Mouse (Mus musculus) CH12F3 (cell line): ENCODE measurements around the gene G530012D18Rik.
"Not testable (repeated sequence)": the region's sequence is repeated elsewhere in the genome, so short reads cannot be mapped to it uniquely, and the experiment has no call there.

Source experiments
- in situ Hi-C: fragments of 300-500 bp; cut with MboI; formaldehyde crosslinking; loops from 2 replicates; pipeline ENCODE4 v1.14.3; 2020; ENCODE audit warnings: low sequenced_read_pairs

Gene G530012D18Rik

DNA sequence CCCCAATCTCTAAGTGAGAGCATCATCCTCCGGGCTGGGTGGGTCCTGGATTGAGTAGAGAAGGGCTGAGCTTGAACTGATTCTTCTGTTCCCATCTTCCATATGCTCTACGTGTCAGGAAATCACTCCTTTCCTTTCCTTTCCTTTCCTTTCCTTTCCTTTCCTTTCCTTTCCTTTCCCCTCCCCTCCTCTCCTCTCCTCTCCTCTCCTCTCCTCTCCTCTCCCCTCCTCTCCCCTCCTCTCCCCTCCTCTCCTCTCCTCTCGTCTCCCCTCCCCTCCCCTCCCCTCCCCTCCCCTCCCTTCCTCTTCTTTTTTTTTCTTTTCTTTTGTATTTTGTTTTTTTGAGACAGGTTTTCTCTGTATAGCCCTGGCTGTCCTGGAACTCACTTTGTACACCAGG is at the start of gene G530012D18Rik:
G530012D18Rik (plus strand) TSS at position 301 of the 400 bp plus-strand sequence.
- in situ Hi-C loops = loop anchor here (25.0 kb wide), 1 partner anchor 137 kb away; no protein-coding TSS in a partner anchor

DNA sequence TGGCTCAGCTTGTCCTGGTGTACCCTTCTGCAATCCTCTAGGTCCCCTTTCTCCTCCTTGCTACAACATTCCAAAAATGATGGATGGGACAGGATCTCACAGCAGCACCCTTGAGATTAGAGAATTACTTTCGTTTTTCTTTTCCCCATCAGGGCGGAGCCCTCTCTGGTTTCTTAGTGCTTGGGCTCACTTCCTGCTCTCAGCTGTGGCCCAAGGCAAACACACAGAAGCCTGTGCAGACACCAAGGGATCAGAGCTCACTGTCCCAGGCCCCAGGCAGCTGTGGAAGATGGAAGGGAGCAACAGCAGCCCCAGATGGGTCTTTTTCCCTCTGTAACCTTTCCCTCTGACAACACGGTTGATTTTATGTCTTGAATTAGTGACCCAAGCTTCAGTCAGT is 49.1 kb upstream of the G530012D18Rik start:
- in situ Hi-C loops = not testable (repeated sequence)

DNA sequence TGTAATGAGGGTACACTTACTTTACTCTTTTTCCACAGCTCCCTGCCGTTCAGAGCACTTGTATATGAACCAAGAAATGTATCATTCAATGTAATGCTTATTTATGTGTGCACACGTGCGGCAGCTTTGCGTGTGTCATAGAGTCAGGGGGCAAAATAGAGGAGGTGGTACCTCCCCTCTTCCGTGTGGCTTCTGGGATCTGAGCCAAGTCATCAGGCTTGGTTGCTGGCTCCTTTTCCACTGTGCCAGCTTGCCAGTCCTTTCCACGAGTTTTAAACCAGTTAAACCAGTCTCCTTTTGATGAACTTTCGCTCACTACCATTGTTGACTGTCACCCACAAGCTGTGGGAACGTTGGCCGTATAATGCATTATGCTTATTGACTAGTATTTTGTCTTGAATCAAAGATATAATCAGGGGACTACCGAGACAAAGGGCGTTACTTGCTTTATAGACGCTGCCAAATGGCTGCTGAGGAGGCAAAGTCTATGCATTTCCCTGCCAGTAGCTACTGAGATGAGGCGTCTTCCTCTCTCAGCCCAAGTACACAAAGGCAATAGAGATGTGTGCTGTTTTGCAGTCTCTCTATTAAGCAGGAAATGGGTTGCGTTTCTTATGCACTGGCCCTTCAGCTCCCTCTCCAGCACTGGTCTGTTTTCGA is 46.9 kb upstream of the G530012D18Rik start:
- in situ Hi-C loops = not testable (repeated sequence)

DNA sequence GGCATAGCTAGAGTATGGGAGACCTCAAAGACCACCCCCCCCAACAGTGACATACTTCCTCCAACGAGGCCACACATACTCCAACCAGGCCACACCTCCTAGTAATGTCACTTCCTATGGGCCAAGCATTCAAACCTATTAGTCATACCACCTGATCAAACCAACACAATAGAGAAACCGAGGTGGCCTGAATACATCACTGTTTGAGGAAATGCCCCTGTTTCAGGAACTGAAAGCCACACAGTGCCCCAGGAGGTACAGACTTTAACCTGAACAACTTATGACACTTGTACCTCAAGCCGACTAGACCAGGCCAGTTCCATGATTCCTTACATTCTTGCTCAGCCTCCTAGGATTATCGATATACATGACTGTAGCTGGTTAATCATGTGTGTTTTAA is 31.7 kb upstream of the G530012D18Rik start:
- in situ Hi-C loops = not testable (repeated sequence)

DNA sequence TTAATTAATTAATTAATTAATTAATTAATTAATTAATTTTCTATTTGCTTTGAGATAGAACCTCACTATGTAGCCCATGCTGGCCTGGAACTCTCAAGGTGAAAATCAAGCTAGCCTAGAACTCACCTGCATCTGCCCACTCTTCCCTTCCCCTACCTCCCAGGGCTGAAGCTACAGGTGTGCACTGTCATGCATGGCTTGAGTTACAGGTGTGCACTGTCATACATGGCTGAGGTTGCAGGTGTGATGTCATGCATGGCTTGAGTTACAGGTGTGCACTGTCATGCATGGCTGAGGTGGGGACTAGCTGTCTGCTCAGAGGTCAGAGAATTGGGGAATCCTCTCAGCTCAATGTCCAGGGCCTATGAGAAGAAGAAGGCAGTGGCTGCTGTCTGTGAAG is 29.0 kb upstream of the G530012D18Rik start:
- in situ Hi-C loops = not testable (repeated sequence)

DNA sequence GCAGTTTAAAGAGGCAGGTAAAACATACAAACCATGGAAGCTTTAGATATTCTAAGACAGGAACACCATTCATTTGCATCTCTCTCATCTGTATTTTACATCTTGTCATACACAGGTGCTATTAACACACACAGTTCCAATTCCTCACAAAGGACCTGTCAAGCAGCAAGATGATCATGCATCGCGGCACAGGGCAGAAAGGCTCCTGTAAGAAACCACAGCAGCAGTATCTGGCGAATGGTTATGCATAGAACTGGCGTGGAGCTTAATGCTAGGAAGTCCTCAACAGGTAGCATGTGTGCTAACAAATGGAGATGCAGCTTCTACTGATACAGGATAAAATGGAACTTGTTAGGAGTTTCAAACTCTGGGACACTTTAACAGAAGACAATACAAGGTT is 20.2 kb upstream of the G530012D18Rik start:
- in situ Hi-C loops = not testable (repeated sequence)

DNA sequence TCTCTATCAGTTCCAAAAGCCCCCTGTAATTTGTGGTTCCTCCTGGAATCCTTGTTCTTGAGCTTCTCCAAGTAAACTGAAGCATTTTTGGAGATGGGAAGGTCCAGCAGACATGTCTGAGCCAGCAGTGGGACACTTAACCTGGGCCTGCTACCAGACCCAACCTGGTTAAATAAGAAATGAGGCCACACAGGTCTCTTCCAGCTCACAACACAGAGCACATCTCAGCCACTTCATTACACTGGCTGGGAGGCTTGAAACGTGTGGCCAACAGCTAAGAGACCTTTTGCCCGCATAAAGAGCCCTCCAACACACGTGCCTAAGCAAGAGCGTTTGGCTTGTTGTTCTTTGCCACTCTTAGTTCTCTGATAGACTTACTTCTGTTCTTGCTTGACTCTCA is 1.9 kb upstream of the G530012D18Rik start:
- in situ Hi-C loops = not testable (repeated sequence)

DNA sequence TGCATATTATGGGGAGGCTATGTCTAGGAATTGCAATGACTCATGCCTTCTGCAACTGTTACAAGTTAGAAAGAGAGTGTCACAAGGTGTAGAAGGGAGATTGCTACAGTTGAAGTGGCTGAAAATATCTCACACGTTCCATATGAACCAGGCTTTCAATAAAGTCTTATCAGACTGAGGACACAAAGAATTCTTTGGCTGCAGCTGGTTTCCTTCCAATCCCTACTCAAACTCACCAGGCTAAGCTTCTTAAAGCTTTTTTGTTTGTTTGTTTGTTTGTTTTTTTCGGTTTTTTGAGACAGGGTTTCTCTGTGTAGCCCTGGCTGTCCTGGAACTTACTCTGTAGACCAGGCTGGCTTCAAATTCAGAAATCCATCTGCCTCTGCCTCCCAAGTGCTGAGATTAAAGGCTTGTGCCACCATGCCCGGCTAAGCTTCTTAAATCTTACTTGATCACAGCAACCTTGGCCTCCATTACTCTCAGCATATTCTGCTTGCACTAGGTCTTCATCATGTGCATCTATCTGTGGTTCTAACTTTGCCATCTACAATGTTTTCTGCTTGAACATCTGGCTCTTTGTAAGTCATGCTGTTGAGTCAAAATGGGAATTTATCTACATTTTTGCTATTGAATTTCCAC is 3.0 kb downstream of the G530012D18Rik start:
- in situ Hi-C loops = loop anchor here (25.0 kb wide), 1 partner anchor 134 kb away; no protein-coding TSS in a partner anchor

DNA sequence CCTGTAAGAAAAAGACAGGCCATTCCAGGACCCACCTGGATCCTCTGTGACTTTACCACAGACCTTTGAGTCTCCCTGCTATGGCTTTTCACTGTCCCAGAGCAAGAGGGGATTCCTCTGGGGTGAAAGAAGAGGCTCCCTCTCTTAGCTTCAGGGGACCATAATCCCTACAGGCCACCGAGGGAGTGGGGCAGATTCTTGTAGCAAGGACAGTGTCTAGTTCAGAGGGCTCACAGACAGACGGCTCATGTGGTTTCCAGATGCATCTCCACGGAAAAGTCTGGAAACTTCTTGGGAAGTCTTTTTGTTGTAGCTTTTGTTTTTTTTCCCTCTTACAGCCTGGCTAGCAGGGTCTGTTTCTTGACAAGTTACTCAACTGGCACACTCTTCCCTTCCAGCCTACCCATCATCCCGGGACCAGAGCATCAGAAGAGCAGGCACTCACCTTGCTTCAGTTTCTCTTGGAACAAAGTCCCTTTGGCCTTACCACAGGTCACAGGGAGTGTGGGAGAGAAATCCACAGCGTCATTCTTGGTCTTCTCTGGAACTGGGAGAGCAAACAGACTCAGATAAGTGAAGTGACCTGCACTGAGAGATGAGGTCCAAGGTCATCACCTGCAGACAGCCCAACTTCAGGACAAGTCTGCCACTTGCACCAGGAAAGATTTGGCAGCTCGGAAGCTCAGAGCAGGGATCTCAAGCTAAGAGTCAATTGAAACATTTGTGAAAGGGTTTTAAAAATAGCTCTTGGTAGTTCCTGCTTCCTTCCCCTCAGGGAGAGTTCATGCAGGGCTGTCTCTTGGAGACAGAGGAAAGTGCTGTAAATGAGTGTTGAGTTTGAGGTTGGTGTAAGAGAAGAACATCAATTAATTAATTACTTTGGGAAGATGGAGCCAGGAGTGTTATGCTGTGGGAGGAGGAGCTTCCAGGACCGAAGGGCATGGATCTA is 4.0 kb downstream of the G530012D18Rik start:
- in situ Hi-C loops = loop anchor here (25.0 kb wide), 1 partner anchor 133 kb away; no protein-coding TSS in a partner anchor

DNA sequence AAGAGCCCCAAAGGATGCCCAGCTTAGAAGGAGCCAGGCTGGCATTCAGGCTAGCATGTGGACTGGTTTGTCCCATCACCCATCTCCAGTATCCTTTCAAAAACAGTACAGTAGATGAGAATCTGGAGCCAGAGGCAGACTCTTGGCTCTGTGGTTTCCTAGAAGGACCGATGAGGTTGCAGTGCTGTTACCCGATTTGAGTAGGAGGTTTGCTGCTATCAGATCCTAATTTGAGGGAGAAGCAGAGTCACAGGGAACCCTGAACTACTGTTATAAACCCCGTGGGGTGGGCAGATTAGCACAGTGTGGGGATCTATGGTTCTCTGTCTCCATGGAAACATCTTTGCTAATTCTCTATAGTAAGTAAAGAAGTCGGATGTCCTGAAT is 4.7 kb downstream of the G530012D18Rik start:
- in situ Hi-C loops = loop anchor here (25.0 kb wide), 1 partner anchor 132 kb away; no protein-coding TSS in a partner anchor

DNA sequence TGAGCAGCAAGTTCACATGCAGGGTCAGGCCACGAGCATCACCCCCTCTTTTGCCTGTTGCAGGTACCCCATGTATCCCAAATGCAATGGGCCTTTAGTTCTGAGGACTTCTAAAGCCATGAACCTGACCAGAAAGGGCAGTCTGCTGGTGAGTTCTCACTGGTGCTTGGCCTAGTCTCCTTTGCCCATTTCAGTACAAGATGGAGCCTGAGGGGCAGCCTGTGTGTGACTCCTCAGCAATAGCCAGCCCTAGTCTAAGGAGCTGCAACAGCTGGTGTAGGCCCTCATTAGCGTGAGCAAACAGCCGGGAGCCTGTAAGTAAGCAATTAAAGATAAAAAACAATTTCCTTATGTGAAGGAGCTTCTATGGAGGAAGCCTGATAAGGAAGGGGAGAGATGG is 5.1 kb downstream of the G530012D18Rik start:
- in situ Hi-C loops = loop anchor here (25.0 kb wide), 1 partner anchor 132 kb away; no protein-coding TSS in a partner anchor

DNA sequence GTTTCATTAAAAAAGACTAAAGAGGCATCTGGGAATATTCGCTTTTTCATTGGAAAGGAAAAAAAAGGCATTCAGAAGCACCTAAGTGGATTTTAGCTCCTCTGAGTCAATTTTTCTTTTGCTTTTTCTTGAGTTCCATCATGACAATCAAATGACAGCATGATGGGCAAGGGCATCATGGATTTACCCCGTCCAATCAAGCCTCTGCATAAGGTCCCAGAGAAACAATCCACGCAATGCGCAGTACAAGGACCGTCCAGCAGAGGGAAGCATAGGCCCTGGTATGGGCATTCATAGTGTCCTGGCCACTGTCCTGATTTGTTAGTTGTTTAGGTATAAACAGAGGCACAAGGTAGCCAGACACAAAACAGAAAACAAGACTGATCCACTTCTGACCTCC is 6.0 kb downstream of the G530012D18Rik start:
- in situ Hi-C loops = loop anchor here (25.0 kb wide), 1 partner anchor 131 kb away; no protein-coding TSS in a partner anchor

DNA sequence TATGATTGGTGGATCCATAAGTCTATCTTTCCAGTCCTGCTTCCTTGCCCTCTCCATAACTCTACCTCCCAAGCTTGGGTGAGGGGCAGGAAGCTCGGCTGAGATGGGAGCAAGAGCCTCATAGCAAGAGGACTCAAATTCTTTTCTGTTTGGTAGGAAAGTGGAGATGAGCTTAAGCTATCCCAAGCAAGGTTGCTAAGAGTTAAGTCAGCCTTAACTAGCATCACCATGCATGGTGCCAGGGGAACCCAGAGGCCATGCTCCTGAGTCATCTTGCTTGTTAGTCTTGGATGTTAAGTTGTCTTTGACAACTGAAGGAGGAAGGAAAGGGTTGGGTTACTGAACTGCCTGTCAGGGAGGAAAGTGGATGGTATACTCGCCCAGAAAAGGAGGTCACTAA is 13.2 kb downstream of the G530012D18Rik start:
- in situ Hi-C loops = loop anchor here (25.0 kb wide), 1 partner anchor 124 kb away; no protein-coding TSS in a partner anchor

DNA sequence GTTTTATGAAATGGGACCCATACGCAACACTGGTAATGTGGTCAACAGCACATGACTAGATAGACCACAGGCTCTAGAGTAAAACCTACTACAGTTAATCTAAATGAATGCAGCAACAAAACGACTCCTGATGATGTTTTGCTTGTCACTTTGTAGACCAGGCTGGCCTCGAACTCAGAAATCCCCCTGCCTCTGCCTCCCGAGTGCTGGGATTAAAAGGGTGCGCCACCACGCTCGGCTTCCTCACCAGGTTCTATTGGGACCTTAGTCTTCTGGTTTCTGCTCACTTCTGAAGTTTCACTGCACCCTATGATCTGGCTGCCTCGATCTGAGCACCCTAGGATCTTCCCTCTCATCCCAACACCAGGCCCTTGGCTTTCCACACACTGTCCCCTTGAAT is 17.1 kb downstream of the G530012D18Rik start:
- in situ Hi-C loops = loop anchor here (25.0 kb wide), 1 partner anchor 120 kb away; no protein-coding TSS in a partner anchor

DNA sequence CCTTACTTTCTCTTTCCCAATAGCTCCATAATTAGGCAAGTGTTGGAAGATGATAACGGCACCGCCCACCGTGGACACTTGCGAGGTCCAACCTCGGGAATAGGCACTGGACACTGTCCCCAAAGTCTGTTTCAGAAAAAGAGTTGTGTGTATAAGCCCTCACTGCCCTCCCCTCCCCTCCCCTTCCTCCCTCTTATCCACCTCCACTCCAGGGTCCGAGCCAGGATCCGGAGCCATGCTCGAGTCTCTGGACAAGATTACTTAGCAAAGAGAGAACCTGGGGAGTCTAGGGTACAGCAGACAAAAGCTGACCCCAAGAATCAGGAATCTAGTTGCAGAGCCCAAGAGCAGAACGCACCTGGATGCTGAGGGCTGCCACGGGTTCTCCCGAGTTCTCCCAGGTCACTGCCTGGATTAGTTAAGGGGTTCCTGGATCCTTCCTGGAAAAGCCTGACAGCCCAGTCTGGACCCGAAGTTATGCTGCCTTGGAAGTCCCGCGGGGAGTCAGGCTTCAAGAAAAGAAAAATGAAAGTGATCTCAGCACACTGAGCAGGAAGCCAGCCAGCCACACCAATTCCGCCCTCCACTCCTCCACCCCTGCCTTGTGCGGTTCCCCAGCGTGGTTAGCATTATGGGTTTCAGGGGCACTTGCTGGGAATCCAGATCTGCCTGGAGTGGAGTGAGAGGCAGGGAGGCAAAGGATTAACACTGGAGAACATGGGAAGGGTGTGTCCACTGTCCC is 23.0 kb downstream of the G530012D18Rik start, which contains the start of gene Sp110:
Sp110 (minus strand) TSS at position 547 of the 742 bp plus-strand sequence.
- in situ Hi-C loops = loop anchor here (25.0 kb wide), 1 partner anchor 114 kb away; no protein-coding TSS in a partner anchor

DNA sequence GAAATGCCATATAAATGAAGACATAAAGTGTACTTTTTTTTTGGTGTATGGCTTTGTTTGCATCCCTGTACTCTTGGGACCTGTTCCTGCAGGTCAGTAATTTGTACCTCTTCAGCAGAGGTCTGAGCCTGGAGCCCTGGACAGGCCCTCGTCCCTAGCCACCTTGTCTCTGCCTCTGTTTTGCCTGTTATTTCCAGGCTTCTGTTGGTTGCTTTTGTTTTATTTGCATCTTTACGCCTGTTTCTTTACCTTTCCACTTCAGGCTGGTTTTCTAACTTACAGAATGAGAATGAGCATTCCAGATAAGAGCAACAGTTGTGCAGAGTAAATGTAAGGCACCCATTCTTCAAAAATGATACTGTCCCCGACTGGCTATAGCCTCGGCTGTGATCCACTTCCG is 24.6 kb downstream of the G530012D18Rik start, which contains the start of gene Sp140:
Sp140 (plus strand) TSS at position 301 of the 400 bp plus-strand sequence.
- in situ Hi-C loops = not testable (repeated sequence)

DNA sequence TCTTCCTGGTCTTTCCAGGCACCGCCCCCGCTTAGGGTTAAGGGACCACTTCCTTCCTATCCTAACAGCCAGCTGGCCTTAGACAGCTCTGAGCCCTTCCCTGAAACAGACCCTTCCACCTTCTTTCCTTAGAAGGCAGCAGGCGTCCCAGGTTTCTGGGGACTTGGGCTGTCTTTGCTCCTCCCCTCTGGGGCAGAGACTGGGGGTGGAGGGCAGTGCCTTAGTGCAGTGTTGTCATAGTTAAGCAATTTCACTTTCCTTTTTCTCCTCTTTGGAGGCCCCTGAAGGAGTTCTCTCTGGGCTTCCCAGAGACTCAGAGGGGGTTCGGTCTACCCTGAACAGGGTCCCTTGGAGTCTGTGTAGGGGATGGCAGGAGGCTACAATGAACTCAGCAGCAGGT is 25.3 kb downstream of the G530012D18Rik start:
- in situ Hi-C loops = not testable (repeated sequence)

DNA sequence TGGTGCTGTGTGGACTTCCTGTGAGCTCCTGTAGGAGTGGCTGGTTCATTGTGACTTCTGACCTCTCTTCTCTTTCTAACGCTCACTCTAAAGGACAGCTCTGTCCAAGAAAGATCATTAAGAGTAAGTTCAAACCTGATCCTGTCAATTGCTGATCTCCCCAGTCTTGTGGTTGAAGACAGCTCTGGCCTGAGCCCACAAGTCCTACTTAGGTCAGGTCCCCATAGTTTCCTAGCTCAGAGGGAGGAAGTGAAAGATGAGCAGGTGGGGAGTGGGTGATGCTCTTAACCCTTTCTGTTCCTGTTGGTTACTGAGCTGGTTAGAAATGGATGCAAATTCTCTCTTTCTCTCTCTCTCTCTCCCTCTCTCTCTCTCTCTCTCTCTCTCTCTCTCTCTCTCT is 28.9 kb downstream of the G530012D18Rik start:
- in situ Hi-C loops = not testable (repeated sequence)

DNA sequence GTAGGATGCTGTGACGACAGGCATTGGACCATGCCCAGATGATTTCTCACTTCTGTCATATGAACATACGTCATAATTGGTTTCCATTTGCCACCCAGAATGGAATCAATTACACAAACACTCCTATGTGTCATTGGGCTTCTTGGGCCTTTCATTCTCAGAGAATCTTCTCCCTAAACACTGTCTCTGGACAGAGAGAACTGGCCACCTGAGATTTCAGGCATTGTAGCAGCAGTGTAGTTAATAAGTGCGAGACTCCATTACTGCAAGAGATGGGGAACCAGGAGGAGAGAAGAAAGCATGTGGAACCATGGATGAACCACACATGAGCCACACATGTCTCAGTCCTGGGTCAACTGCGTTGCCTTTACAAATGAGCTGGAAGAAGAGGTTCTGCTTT is 32.9 kb downstream of the G530012D18Rik start:
- in situ Hi-C loops = not testable (repeated sequence)

DNA sequence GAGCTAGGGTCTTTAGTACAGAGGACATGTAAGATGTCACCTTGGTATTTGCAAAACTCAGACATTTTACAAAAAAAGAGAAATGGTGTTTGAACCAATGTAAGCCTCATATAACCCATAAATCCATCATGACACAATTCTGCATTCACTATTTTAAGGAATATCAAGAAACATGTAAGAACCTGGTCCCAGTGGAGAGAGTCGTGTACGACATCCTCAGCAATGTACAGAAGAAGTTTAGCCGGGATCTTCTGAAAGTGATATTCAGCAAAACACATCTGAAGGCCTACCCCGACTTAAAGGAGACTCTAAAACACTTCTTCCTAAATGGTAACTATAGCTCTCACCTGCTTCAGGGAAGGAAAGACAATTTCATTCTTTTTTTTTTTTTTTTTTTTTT is 35.1 kb downstream of the G530012D18Rik start:
- in situ Hi-C loops = not testable (repeated sequence)
